Mouse (Mus musculus) liver, postnatal 0 days (tissue): ENCODE measurements at regions not wholly inside any gene's neighbourhood (a gene's known extent, or its start where the extent isn't known, plus 50 kb on each side); places are given as distances from the start of the nearest gene placed in this dataset.

Experiments
- ATAC-seq: fragments of 200-750 bp; cut with Nextera tagmentation; 2 replicates; pipeline ENCODE4 v1.8.0; 2017; ENCODE audit warnings: mild to moderate bottlenecking, moderate library complexity
- DNase-seq: peaks from one replicate; pipeline ENCODE4 v3.0.0-alpha.2; 2016
- H3K27ac ChIP-seq: fragments of 300-500 bp; sonication (generic); 2 replicates; pipeline ENCODE4 v1.5.1; 2014; ENCODE audit warnings: antibody characterized with exemption, moderate library complexity, mild to moderate bottlenecking, low read depth
- H3K27me3 ChIP-seq: fragments of 300-500 bp; sonication (generic); 2 replicates; pipeline ENCODE4 v1.6.1; 2014; ENCODE audit warnings: low read length, control low read depth, mixed read lengths; ENCODE audit not compliant: insufficient read depth
- H3K36me3 ChIP-seq: fragments of 300-500 bp; sonication (generic); replicated peaks from 2 replicates; pipeline ENCODE4 v1.6.1; 2014; ENCODE audit warnings: mild to moderate bottlenecking, control low read depth, low read length, moderate library complexity, mixed read lengths; ENCODE audit not compliant: insufficient read depth
- H3K4me1 ChIP-seq: fragments of 300-500 bp; sonication (generic); 2 replicates; pipeline ENCODE4 v1.6.1; 2014; ENCODE audit warnings: antibody characterized with exemption, mild to moderate bottlenecking, control low read depth; ENCODE audit not compliant: insufficient read depth
- H3K4me2 ChIP-seq: fragments of 300-500 bp; sonication (generic); 2 replicates; pipeline ENCODE4 v1.6.1; 2014; ENCODE audit warnings: low read depth, mild to moderate bottlenecking, low read length, moderate library complexity, mixed read lengths
- H3K4me3 ChIP-seq: fragments of 300-500 bp; sonication (generic); 2 replicates; pipeline ENCODE4 v1.5.1; 2014; ENCODE audit warnings: low read depth, low read length
- H3K9ac ChIP-seq: fragments of 300-500 bp; sonication (generic); replicated peaks from 2 replicates; pipeline ENCODE4 v1.6.1; 2014; ENCODE audit warnings: mild to moderate bottlenecking, moderate library complexity
- H3K9me3 ChIP-seq: fragments of 300-500 bp; sonication (generic); 2 replicates; pipeline ENCODE4 v1.6.1; 2016; ENCODE audit warnings: mild to moderate bottlenecking, control low read depth, low read length, mixed read lengths
- CTCF ChIP-seq: sonication (generic); IDR thresholded peaks from 2 replicates; pipeline ENCODE4 v1.5.1; 2016; ENCODE audit warnings: antibody characterized with exemption, low read depth
- EP300 ChIP-seq: IDR thresholded peaks from 2 replicates; pipeline ENCODE4 v1.6.1; 2016; ENCODE audit warnings: antibody characterized with exemption, low read depth, mild to moderate bottlenecking
- WGBS: fragments of 180-500 bp; shearing (Covaris S2); extraction: QIAGEN DNeasy Blood & Tissue Kit; methylation state at CpG from one replicate; pipeline ENCODE4 v1.1.7; 2014; ENCODE audit not compliant: insufficient replicate concordance; 5-methylcytosine and 5-hydroxymethylcytosine counted together

GRCm38 (mm10) chr11:114203416-114203815, 136.6 kb upstream of the Sdk2 start:
- 73% methylated on average over 9 of the region's 9 CpGs for WGBS
- Histone ChIP-seq H3K4me2 (no peak overlapping the region), H3K9me3 (no peaks in the 10 kb centered on the region), H3K36me3 (no peaks in the 10 kb centered on the region), H3K4me1 (no peaks in the 10 kb centered on the region), H3K9ac (no peak overlapping the region), H3K4me3 (no peak overlapping the region), H3K27me3 (no peaks in the 10 kb centered on the region), H3K27ac (no peak overlapping the region)
- ATAC-seq: no peak
- TF ChIP-seq CTCF: no peak
- no peak for TF ChIP-seq EP300
- DNase-seq: no peak

DNA sequence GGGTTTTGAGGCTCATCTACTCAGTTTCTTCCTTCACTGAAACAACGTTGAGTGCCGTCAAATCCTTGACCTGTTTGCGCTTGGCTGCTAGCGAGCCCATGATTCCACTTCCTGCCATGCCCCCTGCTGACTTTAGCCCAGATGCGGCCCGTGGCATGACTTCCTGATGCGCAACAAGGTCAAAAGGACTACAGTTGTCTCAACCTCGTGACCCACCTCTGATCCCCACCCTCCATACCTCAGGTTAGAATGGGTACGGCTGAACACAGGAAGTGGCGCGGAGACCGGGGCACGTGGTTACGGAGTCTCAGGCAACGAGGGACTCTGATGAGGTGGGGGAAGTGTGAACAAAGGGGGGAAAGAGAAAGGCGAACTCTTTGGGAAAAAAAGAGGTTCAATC, 135.6 kb upstream of the Sdk2 start:
- no peaks in the 10 kb centered on the region for H3K27me3 ChIP-seq
- no peaks in the 10 kb centered on the region for H3K36me3 ChIP-seq
- WGBS: 81% methylated on average over 16 of the region's 16 CpGs
- H3K4me3 ChIP-seq: no peak overlapping the region
- no peaks in the 10 kb centered on the region for H3K9me3 ChIP-seq
- DNase-seq (no peak), ATAC-seq (no peak)
- no peak overlapping the region for H3K27ac ChIP-seq
- H3K4me1 ChIP-seq: no peaks in the 10 kb centered on the region
- no peak overlapping the region for H3K4me2 ChIP-seq
- H3K9ac ChIP-seq: no peak overlapping the region
- TF ChIP-seq EP300 (no peak), CTCF (no peak)

DNA sequence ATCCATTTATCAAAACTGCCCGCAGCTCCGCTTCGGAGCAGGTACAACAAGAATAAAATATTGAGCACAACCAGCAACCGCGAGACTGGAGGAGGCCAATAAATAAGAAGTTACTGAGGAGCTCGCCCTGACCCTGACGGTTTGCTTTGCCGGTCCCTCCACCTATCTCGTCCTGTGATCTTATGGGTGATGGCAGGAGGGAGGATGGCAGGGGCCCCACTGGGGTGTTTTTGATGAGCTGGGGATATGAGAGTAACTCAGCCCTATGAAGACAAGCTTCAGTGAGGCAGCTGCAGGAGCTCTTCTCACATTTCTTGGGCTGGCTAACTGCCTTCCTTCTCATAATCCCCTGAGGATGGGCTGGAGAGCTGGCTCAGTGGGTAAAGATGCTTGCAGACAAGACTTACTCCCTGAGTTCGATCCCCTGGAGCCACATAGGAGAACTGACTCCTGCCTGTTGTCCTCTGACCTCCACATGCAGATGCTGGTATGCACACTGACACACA, 132.3 kb upstream of the Sdk2 start:
- H3K27ac ChIP-seq: no peak overlapping the region
- no peak for TF ChIP-seq EP300
- no peak for TF ChIP-seq CTCF
- no peak overlapping the region for H3K4me2 ChIP-seq
- no peak overlapping the region for H3K9ac ChIP-seq
- H3K36me3 ChIP-seq: no peaks in the 10 kb centered on the region
- DNase-seq (no peak), ATAC-seq (no peak)
- no peaks in the 10 kb centered on the region for H3K27me3 ChIP-seq
- no peak overlapping the region for H3K4me3 ChIP-seq
- H3K9me3 ChIP-seq: no peaks in the 10 kb centered on the region
- WGBS: 63% methylated on average over 10 of the region's 10 CpGs
- H3K4me1 ChIP-seq: no peaks in the 10 kb centered on the region

- ATAC-seq (no peak), DNase-seq (peak; percentile 31)
- Histone ChIP-seq H3K27ac (no peak overlapping the region), H3K4me1 (no peaks in the 10 kb centered on the region), H3K27me3 (no peaks in the 10 kb centered on the region), H3K9ac (no peak overlapping the region), H3K4me3 (no peak overlapping the region), H3K4me2 (no peak overlapping the region), H3K9me3 (no peaks in the 10 kb centered on the region), H3K36me3 (no peaks in the 10 kb centered on the region)
- TF ChIP-seq EP300 (no peak), CTCF (no peak)
- WGBS: 44% methylated on average over 15 of the region's 15 CpGs
These were observed 131.6 kb upstream of the Sdk2 start for GRCm38 (mm10) chr11:114198317-114199032.

GRCm38 (mm10) chr11:114195291-114195690, 128.4 kb upstream of the Sdk2 start:
- H3K27ac ChIP-seq: no peak overlapping the region
- TF ChIP-seq CTCF (no peak), EP300 (no peak)
- H3K9me3 ChIP-seq: 0 out of 2 replicates have a peak, but pooled peaks cover 4% of the 10 kb centered on the region
- H3K4me2 ChIP-seq: no peak overlapping the region
- no peak overlapping the region for H3K4me3 ChIP-seq
- no peaks in the 10 kb centered on the region for H3K36me3 ChIP-seq
- DNase-seq: no peak
- WGBS: 69% methylated on average over 2 of the region's 2 CpGs
- ATAC-seq: no peak
- H3K4me1 ChIP-seq: no peaks in the 10 kb centered on the region
- no peaks in the 10 kb centered on the region for H3K27me3 ChIP-seq
- H3K9ac ChIP-seq: no peak overlapping the region

DNA sequence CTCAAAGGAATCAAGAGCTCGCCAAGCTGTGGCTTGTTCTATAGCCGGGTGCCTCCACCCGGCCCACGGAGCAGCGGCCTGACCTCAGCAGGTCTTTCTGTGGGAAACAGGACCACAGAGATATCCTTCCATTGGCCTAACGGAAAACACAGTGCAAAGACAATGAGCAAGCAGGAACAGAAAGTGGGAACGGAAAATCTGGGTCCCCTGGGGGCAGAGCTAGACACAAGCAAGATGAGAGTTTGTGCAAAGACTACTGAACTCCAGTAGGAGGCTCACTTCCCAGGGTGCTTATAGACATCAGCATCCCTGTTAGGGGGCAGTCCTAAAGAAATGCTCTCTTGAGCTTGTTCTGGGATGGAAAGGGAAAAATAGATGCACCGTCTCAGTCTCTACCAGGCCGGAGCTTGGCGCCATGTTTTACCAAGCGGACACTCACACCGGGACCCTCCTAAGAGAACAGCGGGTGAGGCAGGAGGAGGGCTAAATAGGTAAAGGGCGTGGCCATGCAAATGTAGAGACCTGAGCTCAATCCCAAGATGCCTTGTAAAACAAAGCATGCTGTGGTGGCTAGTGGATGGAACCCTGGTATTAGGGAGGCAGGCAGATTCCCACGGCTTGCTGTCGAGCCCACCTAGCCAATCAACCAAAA, 127.3 kb upstream of the Sdk2 start:
- Histone ChIP-seq H3K36me3 (no peaks in the 10 kb centered on the region), H3K27ac (no peak overlapping the region), H3K9me3 (0 out of 2 replicates have a peak, but pooled peaks cover 5% of the 10 kb centered on the region), H3K4me1 (no peaks in the 10 kb centered on the region), H3K9ac (no peak overlapping the region), H3K27me3 (no peaks in the 10 kb centered on the region), H3K4me3 (no peak overlapping the region), H3K4me2 (no peak overlapping the region)
- no peak for ATAC-seq
- TF ChIP-seq CTCF (peak; percentile 43), EP300 (no peak)
- 51% methylated on average over 16 of the region's 16 CpGs for WGBS
- peak; percentile 41 for DNase-seq
